Mouse (Mus musculus) forebrain, embryonic 14.5 days (tissue): ENCODE measurements at regions not wholly inside any gene's neighbourhood (a gene's known extent, or its start where the extent isn't known, plus 50 kb on each side); places are given as distances from the start of the nearest gene placed in this dataset.

ENCODE experiments used
- ATAC-seq: fragments of 200-750 bp; cut with Nextera tagmentation; 2 replicates; pipeline ENCODE4 v1.8.0; 2017; ENCODE audit warnings: mild to moderate bottlenecking, moderate library complexity
- DNase-seq: peaks from one replicate; pipeline ENCODE4 v3.0.0-alpha.2; 2015; ENCODE audit warnings: low spot score
- H3K27ac ChIP-seq: fragments of 300-500 bp; sonication (generic); 2 replicates; pipeline ENCODE4 v1.5.1; 2014; ENCODE audit warnings: low read depth, mild to moderate bottlenecking, control low read depth, low read length, moderate library complexity
- H3K27me3 ChIP-seq: fragments of 300-500 bp; sonication (generic); replicated peaks from 2 replicates; pipeline ENCODE4 v1.6.1; 2014; ENCODE audit warnings: low read length, control low read depth, mixed read lengths; ENCODE audit not compliant: control insufficient read depth, insufficient read depth
- H3K36me3 ChIP-seq: fragments of 300-500 bp; sonication (generic); 2 replicates; pipeline ENCODE4 v1.6.1; 2014; ENCODE audit warnings: low read length, control low read depth; ENCODE audit not compliant: control insufficient read depth, insufficient read depth
- H3K4me1 ChIP-seq: fragments of 300-500 bp; sonication (generic); 2 replicates; pipeline ENCODE4 v1.6.1; 2014; ENCODE audit warnings: antibody characterized with exemption, low read length, control low read depth; ENCODE audit not compliant: control insufficient read depth, insufficient read depth
- H3K4me2 ChIP-seq: fragments of 300-500 bp; sonication (generic); 2 replicates; pipeline ENCODE4 v1.6.1; 2014; ENCODE audit warnings: mild to moderate bottlenecking, control low read depth, low read length
- H3K4me3 ChIP-seq: fragments of 300-500 bp; sonication (generic); 2 replicates; pipeline ENCODE4 v1.5.1; 2014; ENCODE audit warnings: low read depth, low read length, control low read depth
- H3K9ac ChIP-seq: fragments of 300-500 bp; sonication (generic); 2 replicates; pipeline ENCODE4 v1.6.1; 2014; ENCODE audit warnings: mild to moderate bottlenecking, low read length, control low read depth, moderate library complexity
- H3K9me3 ChIP-seq: fragments of 300-500 bp; sonication (generic); replicated peaks from 2 replicates; pipeline ENCODE4 v1.6.1; 2016; ENCODE audit warnings: low read length, control low read depth, mixed read lengths; ENCODE audit not compliant: control insufficient read depth
- WGBS: fragments of 180-500 bp; shearing (Covaris S2); extraction: QIAGEN DNeasy Blood & Tissue Kit; methylation state at CpG from one replicate; pipeline ENCODE4 v1.1.7; 2014; 5-methylcytosine and 5-hydroxymethylcytosine counted together

- no peaks in the 10 kb centered on the region for H3K9me3 ChIP-seq
- H3K27me3 ChIP-seq, result no peaks in the 10 kb centered on the region
- no peaks in the 10 kb centered on the region for H3K4me1 ChIP-seq
- no peak overlapping the region for H3K9ac ChIP-seq
- DNase-seq (no peak), ATAC-seq (no peak)
- no peak overlapping the region for H3K27ac ChIP-seq
- H3K4me3 ChIP-seq, result no peak overlapping the region
- H3K36me3 ChIP-seq, result no peaks in the 10 kb centered on the region
- H3K4me2 ChIP-seq, result no peak overlapping the region
Measured at GRCm38 (mm10) chr4:40400089-40400488, 71.9 kb upstream of the Tmem215 start.

GRCm38 (mm10) chr4:40390183-40390582 lies 81.8 kb upstream of the Tmem215 start:
- Histone ChIP-seq H3K36me3 (no peaks in the 10 kb centered on the region), H3K9ac (no peak overlapping the region), H3K4me3 (no peak overlapping the region), H3K4me1 (no peaks in the 10 kb centered on the region), H3K27me3 (no peaks in the 10 kb centered on the region), H3K27ac (no peak overlapping the region), H3K9me3 (no peaks in the 10 kb centered on the region), H3K4me2 (no peak overlapping the region)
- 100% methylated on average over 1 of the region's 1 CpGs for WGBS
- DNase-seq (no peak), ATAC-seq (no peak)

GRCm38 (mm10) chr4:40385284-40385683 lies 86.7 kb upstream of the Tmem215 start:
- ATAC-seq (no peak), DNase-seq (peak; percentile 6)
- 51% methylated on average over 9 of the region's 9 CpGs for WGBS
- Histone ChIP-seq H3K27me3 (no peaks in the 10 kb centered on the region), H3K9ac (no peak overlapping the region), H3K9me3 (no peaks in the 10 kb centered on the region), H3K27ac (no peak overlapping the region), H3K36me3 (no peaks in the 10 kb centered on the region), H3K4me3 (no peak overlapping the region), H3K4me2 (no peak overlapping the region), H3K4me1 (no peaks in the 10 kb centered on the region)

GRCm38 (mm10) chr4:40384704-40385103 lies 87.3 kb upstream of the Tmem215 start:
- Histone ChIP-seq H3K27me3 (no peaks in the 10 kb centered on the region), H3K4me1 (no peaks in the 10 kb centered on the region), H3K4me2 (no peak overlapping the region), H3K27ac (no peak overlapping the region), H3K4me3 (no peak overlapping the region), H3K36me3 (no peaks in the 10 kb centered on the region), H3K9me3 (no peaks in the 10 kb centered on the region), H3K9ac (no peak overlapping the region)
- 89% methylated on average over 3 of the region's 3 CpGs for WGBS
- ATAC-seq (no peak), DNase-seq (no peak)

- Histone ChIP-seq H3K4me3 (no peak overlapping the region), H3K4me1 (0 out of 2 replicates have a peak, but pooled peaks cover 4% of the 10 kb centered on the region), H3K9me3 (no peaks in the 10 kb centered on the region), H3K4me2 (no peak overlapping the region), H3K27ac (no peak overlapping the region), H3K27me3 (no peaks in the 10 kb centered on the region), H3K36me3 (no peaks in the 10 kb centered on the region), H3K9ac (no peak overlapping the region)
- WGBS, result 84% methylated on average over 8 of the region's 8 CpGs
- no peak for ATAC-seq
- no peak for DNase-seq
Measured at GRCm38 (mm10) chr4:40380309-40380708, 91.7 kb upstream of the Tmem215 start.

- ATAC-seq (peak; percentile 87), DNase-seq (peak; percentile 58)
- H3K4me2 ChIP-seq, result no peak overlapping the region
- no peak overlapping the region for H3K9ac ChIP-seq
- no peak overlapping the region for H3K27ac ChIP-seq
- no peak overlapping the region for H3K4me3 ChIP-seq
- H3K9me3 ChIP-seq, result no peaks in the 10 kb centered on the region
- H3K4me1 ChIP-seq, result 0 out of 2 replicates have a peak, but pooled peaks cover 4% of the 10 kb centered on the region
- 40% methylated on average over 9 of the region's 9 CpGs for WGBS
- no peaks in the 10 kb centered on the region for H3K36me3 ChIP-seq
- no peaks in the 10 kb centered on the region for H3K27me3 ChIP-seq
Measured at GRCm38 (mm10) chr4:40375439-40376154, 96.4 kb upstream of the Ndufb6 start.

GRCm38 (mm10) chr4:40374213-40374612 lies 95.0 kb upstream of the Ndufb6 start:
- no peak overlapping the region for H3K4me2 ChIP-seq
- no peak overlapping the region for H3K9ac ChIP-seq
- no peaks in the 10 kb centered on the region for H3K27me3 ChIP-seq
- WGBS, result 93% methylated on average over 2 of the region's 2 CpGs
- ATAC-seq, result no peak
- DNase-seq, result no peak
- 0 out of 2 replicates have a peak, but pooled peaks cover 4% of the 10 kb centered on the region for H3K4me1 ChIP-seq
- H3K4me3 ChIP-seq, result no peak overlapping the region
- no peaks in the 10 kb centered on the region for H3K9me3 ChIP-seq
- no peaks in the 10 kb centered on the region for H3K36me3 ChIP-seq
- no peak overlapping the region for H3K27ac ChIP-seq

- Histone ChIP-seq H3K27ac (no peak overlapping the region), H3K9ac (no peak overlapping the region), H3K27me3 (no peaks in the 10 kb centered on the region), H3K4me3 (no peak overlapping the region), H3K4me1 (no peaks in the 10 kb centered on the region), H3K36me3 (no peaks in the 10 kb centered on the region), H3K9me3 (no peaks in the 10 kb centered on the region), H3K4me2 (no peak overlapping the region)
- WGBS, result 78% methylated on average over 3 of the region's 3 CpGs
- ATAC-seq (no peak), DNase-seq (no peak)
Measured at GRCm38 (mm10) chr4:40364329-40364728, 85.1 kb upstream of the Ndufb6 start.

- no peak for DNase-seq
- 28% methylated on average over 3 of the region's 3 CpGs for WGBS
- ATAC-seq, result no peak; the same call in 1 of the 2 replicates
Measured at GRCm38 (mm10) chr4:40359307-40359706, 80.1 kb upstream of the Ndufb6 start.

More at GRCm38 (mm10) chr4:40359307-40359706, 80.1 kb upstream of the Ndufb6 start:
- Histone ChIP-seq H3K4me1 (no peaks in the 10 kb centered on the region), H3K4me2 (no peak overlapping the region), H3K9ac (no peak overlapping the region), H3K4me3 (no peak overlapping the region), H3K9me3 (no peaks in the 10 kb centered on the region), H3K27me3 (no peaks in the 10 kb centered on the region), H3K27ac (no peak overlapping the region), H3K36me3 (no peaks in the 10 kb centered on the region)
